Mouse (Mus musculus): Measurements from ENCODE around the gene Ddit4l.
"Not testable (repeated sequence)": the region's sequence is repeated elsewhere in the genome, so short reads cannot be mapped to it uniquely, and the experiment has no call there.

The Ddit4l gene

DNA sequence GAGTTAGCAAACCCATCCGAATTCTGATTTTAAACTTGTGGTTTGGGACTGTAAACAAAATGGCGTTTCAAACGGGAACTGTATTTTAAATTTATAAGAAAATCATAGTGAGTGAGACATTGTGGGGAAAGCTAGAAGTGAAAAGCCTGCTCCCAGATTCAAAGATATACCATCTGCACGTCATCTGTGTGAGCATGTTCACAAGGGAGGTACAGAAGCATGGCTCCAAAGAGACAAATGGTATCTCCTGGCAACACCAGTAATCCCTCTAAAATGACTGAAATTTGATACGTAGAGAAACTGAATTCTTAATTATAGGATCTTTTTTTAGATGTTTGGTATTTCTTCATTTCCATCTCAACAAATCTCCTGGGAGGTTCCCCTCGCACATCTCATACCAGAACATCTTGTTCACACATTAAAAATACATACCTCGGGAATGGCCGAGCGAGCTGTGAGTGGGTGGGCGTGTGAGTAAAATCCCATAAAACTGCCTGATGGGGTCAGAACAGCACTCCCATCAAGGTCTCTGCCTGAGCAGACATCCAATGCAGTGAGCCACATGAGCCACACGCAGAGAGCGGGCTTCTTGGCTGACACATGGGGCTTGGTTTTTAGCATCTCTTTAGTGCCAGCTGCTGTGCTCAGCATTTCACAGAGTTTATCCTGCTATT lies 26.2 kb downstream of the Ddit4l start:
- DNase-seq (ENCODE audit: low spot score in 2 of 2), result no peak

DNA sequence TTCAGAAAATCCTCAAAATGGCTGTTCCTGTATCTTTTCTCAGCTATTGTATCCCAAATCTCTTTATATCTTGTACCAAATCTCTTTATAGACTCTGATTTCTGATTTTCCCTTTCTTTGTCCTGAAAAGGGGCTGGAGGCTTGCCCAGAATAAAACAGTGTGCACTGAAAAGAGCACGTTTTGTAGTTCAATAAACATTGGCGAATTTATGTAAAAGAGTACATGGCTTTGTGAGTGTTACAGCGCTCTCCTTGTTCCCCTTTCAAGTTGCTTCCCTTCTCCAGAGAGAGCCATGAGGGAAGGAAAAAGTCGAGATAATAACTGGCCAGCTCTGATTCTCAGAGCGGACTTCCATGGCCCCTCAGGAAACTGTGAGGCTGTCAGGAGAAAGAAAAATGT lies 27.7 kb downstream of the Ddit4l start:
- DNase-seq (ENCODE audit: low spot score in 2 of 2), result no peak

DNA sequence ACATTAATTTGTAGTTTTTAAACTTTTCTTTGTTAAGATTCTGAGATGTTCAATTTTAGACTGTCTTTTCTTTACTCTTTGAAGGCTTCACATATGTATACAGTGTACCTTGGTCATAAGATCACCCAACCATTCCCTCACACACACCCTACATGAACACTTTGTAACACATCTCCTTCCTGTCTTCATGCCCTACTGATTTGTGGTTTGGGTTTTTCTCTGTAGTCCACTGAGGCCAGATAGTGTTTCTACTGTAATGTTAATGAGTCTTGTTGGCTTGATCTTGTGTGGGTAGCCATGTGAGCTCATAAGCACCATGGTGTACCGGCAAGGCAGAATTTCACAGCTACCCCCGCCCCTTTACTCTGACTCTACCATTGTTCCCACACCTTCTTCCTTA lies 31.4 kb downstream of the Ddit4l start:
- no peak for DNase-seq (ENCODE audit: low spot score in 2 of 2)

GRCm38 (mm10) chr3:137671224-137671623 lies 49.8 kb downstream of the Ddit4l start, which contains the start of gene Gm21962:
Gene Gm21962 (plus strand): TSS chr3:137671524.
- DNase-seq (ENCODE audit: low spot score in 2 of 2), result not testable (repeated sequence)
